Mouse (Mus musculus) MEL (cell line): ENCODE data around the gene Zbtb20.

Source experiments
- POLR2A ChIP-seq, 2 experiments: IDR thresholded peaks; 2 replicates each; pipeline ENCODE4 v1.6.1; 2011 to 2012; ENCODE audit warnings: low read length in 2 of 2, mild to moderate bottlenecking in 2 of 2, control low read depth in 1 of 2, improper control_type of control experiment in 1 of 2, low read depth in 1 of 2, moderate library complexity in 1 of 2; ENCODE audit not compliant: control insufficient read depth in 1 of 2, insufficient read depth in 1 of 2, poor library complexity in 1 of 2
- ZNF384 ChIP-seq: IDR thresholded peaks from 2 replicates; pipeline ENCODE4 v1.6.1; 2012; ENCODE audit warnings: low read depth, mild to moderate bottlenecking, inconsistent platforms, low read length, improper control_type of control experiment

DNA sequence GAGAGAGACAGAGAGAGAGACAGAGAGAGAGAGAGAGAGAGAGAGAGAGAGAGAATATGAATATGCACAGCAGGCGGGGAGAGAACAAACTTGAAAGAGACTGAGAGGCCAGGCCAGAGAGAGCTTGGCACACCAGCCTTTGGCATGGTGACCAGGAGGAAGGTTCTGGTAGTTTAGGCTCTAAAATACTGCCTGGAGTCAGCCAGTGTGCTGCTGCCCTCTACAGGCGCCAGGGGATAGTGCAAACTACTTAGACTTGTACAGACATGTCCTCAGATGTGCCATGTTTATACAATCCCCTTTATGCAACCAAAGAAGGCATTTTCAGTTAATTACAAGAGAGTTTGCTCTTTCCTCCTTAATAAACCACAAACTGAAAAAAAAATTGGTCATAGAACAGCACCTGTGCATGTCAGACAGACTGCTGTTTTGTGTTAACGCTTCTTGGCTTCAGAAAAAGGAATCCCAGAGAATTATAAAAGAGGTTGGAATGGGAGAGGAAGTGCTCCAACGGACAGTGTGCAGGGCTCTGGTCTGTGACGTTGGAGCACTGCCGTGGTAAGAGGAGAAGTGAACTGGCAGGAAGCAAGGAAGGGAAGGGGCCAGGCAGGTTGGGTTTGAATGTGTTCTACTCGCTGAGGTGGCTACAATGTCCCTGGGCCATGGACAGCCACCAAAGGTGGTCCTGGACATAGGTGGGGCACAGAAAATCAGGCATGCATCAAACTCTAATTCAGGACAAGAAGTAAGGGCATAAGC lies 698.5 kb downstream of the Zbtb20 start:
- TF ChIP-seq POLR2A (IDR thresholded peaks at IDR 0.05; ENCODE audit: control insufficient read depth in 1 of 2, insufficient read depth in 1 of 2, low read depth in 1 of 2, low read length in 2 of 2, poor library complexity in 1 of 2) (no peak), ZNF384 (no peak)
